Mouse (Mus musculus) heart, adult 9 months (tissue): ENCODE data around the gene B230104I21Rik.

Source experiments
- DNase-seq, 2 experiments: peaks; one replicate each; pipeline ENCODE4 v3.0.0; 2022; ENCODE audit warnings: low spot score in 2 of 2

Gene B230104I21Rik

GRCm38 (mm10) chr4:154348197-154348786 is 12.4 kb downstream of the B230104I21Rik start:
- no peak for DNase-seq

- DNase-seq = no peak
Observed at GRCm38 (mm10) chr4:154352246-154352645, 16.3 kb downstream of the B230104I21Rik start.

DNA sequence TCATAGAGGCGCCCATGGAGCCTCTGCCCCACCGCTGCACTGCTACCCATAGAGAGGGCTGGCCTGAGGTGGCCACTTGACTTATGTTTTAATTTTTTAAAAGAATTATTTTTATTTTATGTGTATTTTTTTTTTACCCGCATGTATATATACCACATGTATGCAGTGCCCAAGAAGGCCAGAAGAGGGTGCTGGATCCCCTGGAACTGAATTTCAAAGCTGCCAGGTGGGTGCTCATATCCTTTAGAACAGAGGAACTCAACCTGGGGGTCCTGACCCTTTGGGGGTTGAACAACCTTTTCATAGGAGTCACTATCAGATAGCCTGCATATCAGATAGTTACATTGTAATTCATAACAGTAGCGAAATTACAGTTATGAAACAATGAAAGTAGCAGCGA is 19.5 kb downstream of the B230104I21Rik start:
- no peak for DNase-seq

DNA sequence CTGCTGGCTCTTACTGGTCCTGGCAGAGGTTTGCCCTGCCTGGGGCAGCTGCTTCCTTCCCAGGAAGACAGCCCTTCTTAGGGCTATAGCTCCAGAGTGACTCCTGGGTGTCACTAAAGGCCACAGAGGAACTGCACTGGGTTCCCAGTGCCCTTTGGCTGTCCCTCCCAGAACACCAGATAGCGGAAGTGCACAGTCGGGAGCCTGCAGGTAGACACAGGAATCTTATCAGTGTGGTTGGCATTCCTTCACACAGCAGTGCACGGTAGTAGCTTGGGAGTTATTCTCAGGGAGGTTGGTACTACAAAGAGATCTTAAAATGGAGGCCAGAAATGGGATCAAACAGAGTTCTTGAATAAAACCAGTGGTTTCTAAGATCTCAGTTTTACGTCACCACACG is 22.4 kb downstream of the B230104I21Rik start:
- DNase-seq = no peak

GRCm38 (mm10) chr4:154358816-154359215 is 22.9 kb downstream of the B230104I21Rik start:
- no peak for DNase-seq

- no peak for DNase-seq
Observed at GRCm38 (mm10) chr4:154359762-154360300, 23.9 kb downstream of the B230104I21Rik start.

- no peak for DNase-seq
Observed at GRCm38 (mm10) chr4:154360441-154360840, 24.5 kb downstream of the B230104I21Rik start.

DNA sequence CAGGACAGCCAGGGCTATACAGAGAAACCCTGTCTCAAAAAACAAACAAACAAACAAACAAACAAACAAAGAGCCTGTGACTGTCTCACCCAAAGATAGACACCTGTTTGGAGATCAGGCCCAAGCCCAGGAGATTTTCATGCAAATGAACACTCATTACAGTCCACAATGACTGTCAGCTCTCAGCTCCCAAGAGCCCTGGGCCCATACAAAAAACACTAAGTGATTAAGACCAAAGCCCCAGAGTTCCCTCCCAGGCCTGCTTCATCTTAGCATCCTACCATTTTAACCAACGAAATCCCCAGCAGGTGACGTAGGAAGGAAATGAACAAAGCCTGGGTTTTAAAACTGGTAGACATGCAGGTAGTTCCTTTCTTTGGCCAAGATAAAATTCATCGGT is 24.9 kb downstream of the B230104I21Rik start:
- no peak for DNase-seq

- no peak for DNase-seq
Observed at GRCm38 (mm10) chr4:154364752-154365151, 28.8 kb downstream of the B230104I21Rik start.

GRCm38 (mm10) chr4:154366836-154367235 is 30.9 kb downstream of the B230104I21Rik start:
- DNase-seq = no peak

DNA sequence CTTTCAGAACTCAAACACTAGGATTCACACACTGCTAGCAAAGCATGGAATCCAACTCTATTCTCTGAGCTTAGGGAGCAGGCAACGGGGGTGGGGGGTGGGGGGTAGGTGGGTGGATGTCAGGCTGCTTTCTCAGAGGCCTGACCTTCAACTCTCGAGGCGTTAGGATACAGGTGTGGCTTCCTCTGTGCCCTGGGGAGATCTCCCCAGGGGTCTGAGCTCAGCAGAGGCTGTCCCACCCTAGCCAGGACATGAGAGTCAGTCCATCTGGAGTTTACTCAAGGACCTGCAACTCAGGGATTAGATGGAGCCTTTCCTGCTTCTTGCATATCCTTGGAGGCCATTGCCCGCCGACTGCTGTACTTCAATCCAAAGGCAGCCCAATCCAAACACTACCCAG is 33.2 kb downstream of the B230104I21Rik start:
- no peak for DNase-seq

GRCm38 (mm10) chr4:154370841-154371240 is 34.9 kb downstream of the B230104I21Rik start:
- DNase-seq = no peak

- DNase-seq = no peak
Observed at GRCm38 (mm10) chr4:154371542-154372247, 35.8 kb downstream of the B230104I21Rik start.

DNA sequence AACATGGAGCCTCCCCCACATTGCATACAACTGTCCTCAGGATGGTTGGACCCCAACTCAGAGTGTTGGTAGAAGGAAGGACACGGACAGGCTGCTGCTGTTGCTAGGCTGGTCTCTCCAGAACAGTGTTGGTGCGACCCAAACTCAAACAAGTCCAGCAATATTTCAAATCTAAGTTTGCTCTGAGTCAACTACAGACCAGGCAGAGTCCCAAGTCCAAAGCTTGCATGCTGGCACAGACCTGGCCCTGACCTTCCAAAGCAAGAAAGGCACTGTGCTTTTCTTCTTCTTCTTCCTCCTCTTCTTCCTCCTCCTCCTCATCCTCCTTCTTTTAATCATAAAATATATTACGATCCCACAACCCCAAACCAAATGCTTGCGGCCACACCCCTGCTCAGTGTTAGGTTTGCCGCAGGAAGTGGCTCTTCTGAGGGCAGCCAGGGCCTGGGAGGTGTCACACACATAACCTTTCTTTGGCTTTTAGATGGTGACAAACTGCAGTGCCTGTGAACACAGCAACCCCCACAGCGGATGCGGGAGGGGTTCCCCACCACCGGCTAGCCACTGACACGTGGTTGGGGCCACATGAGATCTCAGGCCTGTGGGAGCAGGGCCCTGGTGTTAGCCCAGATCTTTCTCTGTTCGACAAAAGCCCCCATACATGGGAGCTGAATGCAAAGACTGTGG is 40.2 kb downstream of the B230104I21Rik start:
- no peak for DNase-seq

GRCm38 (mm10) chr4:154378876-154379275 is 42.9 kb downstream of the B230104I21Rik start:
- no peak for DNase-seq

GRCm38 (mm10) chr4:154385208-154385607 is 49.3 kb downstream of the B230104I21Rik start:
- DNase-seq = no peak

- no peak for DNase-seq
Observed at GRCm38 (mm10) chr4:154385918-154386317, 50.0 kb downstream of the B230104I21Rik start.

GRCm38 (mm10) chr4:154386810-154387209 is 50.9 kb downstream of the B230104I21Rik start:
- DNase-seq = no peak

- no peak for DNase-seq
Observed at GRCm38 (mm10) chr4:154389641-154390040, 53.7 kb downstream of the B230104I21Rik start.

DNA sequence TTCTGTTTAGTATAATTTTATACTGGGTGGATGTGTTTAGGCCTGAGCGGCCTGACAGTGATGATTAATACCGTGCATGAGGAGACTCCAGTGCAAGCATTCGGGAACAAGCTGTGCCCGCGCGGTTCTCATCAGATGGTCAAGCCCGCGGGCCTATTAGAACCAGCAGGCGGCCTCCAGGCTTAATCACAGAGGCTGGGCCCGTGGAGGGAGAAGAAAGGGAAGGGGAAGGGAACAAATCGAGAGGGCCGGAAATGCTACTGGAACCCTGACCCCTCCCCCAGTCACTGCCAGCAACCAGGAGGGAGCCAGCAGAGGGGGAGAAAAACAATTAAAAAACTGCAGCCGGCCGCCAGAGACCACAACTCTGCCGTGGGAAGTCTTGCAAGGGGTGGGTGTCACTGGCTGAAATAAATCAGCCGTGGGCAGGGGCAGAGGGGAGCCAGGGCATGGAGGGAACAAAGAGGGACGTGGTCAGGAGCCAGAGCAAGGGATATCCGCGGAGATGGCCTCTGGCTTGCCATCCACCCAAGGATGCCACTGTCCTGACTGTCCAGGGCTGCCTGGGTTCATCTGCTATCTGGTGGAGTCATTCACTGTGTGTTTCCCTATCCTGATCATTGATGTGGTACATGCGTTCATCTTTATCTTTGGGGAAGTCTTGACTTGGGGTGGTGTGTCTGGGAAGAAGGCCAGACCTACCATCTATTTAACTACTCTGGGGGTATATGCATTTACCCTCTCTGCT is 54.6 kb downstream of the B230104I21Rik start:
- no peak for DNase-seq

DNA sequence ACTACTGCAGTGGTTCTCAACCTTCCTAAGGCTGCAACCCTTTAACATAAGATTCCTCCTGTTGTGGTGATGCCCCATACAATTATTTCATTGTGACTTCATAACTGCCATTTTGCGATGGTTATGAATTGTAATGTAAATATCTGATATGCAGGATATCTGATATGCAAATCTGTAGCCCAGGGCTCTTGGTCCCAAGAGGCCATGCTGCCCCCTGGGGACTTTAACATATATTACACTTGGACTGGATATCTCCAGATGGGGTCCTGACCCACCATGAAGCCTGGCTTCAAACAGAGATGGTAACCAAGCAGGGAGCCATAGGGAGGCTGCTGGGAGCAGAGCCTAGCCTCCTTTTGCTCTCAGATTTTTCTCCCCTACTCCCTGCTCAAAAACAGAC is 56.7 kb downstream of the B230104I21Rik start:
- DNase-seq = no peak
